Mouse (Mus musculus): ENCODE data around the gene Zc3h12b. TPM values are rescaled to one million over a fixed set of nuclear protein-coding genes. Genes with fewer than 3 reads are reported as not detected.
A peak's percentile ranks its signal among the peaks of the same experiment; 100 is the strongest.

The Zc3h12b gene
- 3.3 and 3.9 TPM in 2 replicates for polyA plus RNA-seq (2012; rRNA removed)
- 3.7 and 5.3 TPM in 2 replicates for polyA plus RNA-seq (2014; fragmentation: Nextera tagmentation; extraction: Ambion mirVana)

DNA sequence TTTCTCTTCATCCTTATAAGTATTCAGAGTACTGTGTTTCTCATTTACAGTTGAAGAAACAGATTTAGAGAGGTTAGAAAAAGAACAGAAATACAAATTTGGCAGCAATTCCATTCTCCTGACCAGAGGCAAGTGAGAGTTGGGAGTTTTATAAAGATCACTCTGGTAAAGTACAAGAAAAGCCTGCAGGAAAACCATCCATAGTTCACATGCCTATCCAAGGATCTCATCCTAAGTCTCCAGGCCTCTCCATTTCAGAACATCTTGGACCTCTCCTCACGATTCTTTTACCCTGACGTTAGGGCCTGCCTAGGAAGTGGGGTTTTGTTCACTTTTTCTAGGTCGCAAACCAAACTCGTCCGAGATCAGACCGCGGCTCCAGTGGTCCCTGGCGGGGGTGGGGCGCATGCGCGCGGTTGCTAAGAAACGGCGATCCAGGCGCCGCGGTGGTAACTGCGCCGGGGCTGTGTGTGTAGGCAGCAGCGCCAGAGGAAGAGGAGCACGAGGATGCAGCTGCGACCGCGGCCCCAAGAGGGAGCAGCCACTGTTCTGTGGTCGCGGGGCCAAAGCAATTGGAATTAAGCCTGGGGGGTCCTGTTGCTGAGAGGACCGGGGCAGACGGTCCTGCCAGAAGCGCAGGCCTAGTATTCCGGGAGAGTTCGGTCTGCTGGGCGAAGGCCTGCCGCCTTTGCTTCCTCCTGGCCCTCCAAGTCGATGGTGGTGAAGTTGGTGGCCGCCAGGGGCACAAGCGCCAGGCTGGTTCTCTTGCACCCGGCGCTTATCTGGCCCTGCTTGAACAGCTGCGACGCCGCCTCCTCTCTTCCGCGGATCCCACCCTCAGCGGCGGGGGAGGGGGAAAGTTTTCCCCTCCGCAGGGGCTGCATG, at the start of gene Zc3h12b:
Gene Zc3h12b, plus strand, starts transcription at position 452 of the 885 bp plus-strand sequence.
- Histone ChIP-seq H3K36me3 (ENCODE audit: control insufficient read depth, insufficient read depth, low read length) (no peaks in the 10 kb centered on the region), H3K27me3 (ENCODE audit: control insufficient read depth, insufficient read depth, low read length) (no peaks in the 10 kb centered on the region), H3K4me3 (replicated peaks; ENCODE audit: low read length) (peak within 1 kb of the TSS; percentile 49), H3K9ac (ENCODE audit: low read depth, low read length, severe bottlenecking) (peak within 1 kb of the TSS; percentile 62), H3K27ac (replicated peaks; ENCODE audit: low read depth, low read length) (peak within 1 kb of the TSS; percentile 55), H3K4me2 (replicated peaks; ENCODE audit: low read depth, low read length, severe bottlenecking) (peak within 1 kb of the TSS; percentile 51), H3K9me3 (ENCODE audit: control insufficient read depth, low read length) (no peaks in the 10 kb centered on the region), H3K4me1 (ENCODE audit: control insufficient read depth, insufficient read depth, low read length) (no peaks in the 10 kb centered on the region)
- ATAC-seq (ENCODE audit: low FRiP score, low read depth), result peak; percentile 96
- 22% methylated on average over 41 of the region's 46 CpGs for WGBS
- no peak for TF ChIP-seq POLR2A (IDR thresholded peaks at IDR 0.05; ENCODE audit: borderline replicate concordance, extremely low read depth, insufficient read depth, insufficient read length)
- peak; percentile 74 for DNase-seq (ENCODE audit: low spot score)

GRCm38 (mm10) chrX:95682206-95682605, 29.3 kb upstream of the Zc3h12b start:
- H3K9ac ChIP-seq (ENCODE audit: low read depth, low read length, severe bottlenecking), result no peak overlapping the region
- no peak overlapping the region for H3K4me3 ChIP-seq (replicated peaks; ENCODE audit: low read length)
- H3K4me1 ChIP-seq (ENCODE audit: control insufficient read depth, insufficient read depth, low read length), result no peaks in the 10 kb centered on the region
- H3K27ac ChIP-seq (replicated peaks; ENCODE audit: low read depth, low read length), result no peak overlapping the region
- no peak overlapping the region for H3K4me2 ChIP-seq (replicated peaks; ENCODE audit: low read depth, low read length, severe bottlenecking)
- no peak for DNase-seq (ENCODE audit: low spot score)
- no peak for ATAC-seq (ENCODE audit: low FRiP score, low read depth)
- H3K9me3 ChIP-seq (ENCODE audit: control insufficient read depth, low read length), result no peaks in the 10 kb centered on the region
- no peak for TF ChIP-seq POLR2A (IDR thresholded peaks at IDR 0.05; ENCODE audit: borderline replicate concordance, extremely low read depth, insufficient read depth, insufficient read length)
- WGBS, result 81% methylated on average over 1 of the region's 1 CpGs
- no peaks in the 10 kb centered on the region for H3K36me3 ChIP-seq (ENCODE audit: control insufficient read depth, insufficient read depth, low read length)
- H3K27me3 ChIP-seq (ENCODE audit: control insufficient read depth, insufficient read depth, low read length), result no peaks in the 10 kb centered on the region

GRCm38 (mm10) chrX:95687119-95687518, 24.4 kb upstream of the Zc3h12b start:
- no peak for ATAC-seq (ENCODE audit: low FRiP score, low read depth)
- 86% methylated on average over 1 of the region's 1 CpGs for WGBS
- H3K27ac ChIP-seq (replicated peaks; ENCODE audit: low read depth, low read length), result no peak overlapping the region

DNA sequence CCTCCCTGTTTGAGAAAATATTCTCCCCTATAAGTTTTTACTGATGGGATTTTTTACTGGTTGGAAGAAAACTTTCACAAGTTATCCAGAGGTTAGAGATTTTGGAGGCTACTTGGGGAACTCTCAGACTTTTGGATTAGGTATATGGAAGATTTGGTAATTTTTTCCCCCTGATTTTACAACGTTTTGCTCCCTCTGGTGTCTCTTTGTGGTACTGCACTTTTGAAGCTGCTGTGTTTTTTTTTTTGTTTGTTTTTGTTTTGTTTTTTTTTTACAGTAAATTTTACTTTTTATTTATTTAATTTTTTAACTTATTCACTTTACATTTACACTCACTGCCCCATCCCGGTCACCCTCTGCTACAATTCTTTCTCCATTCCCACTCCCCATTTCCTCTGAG, 26.8 kb downstream of the Zc3h12b start:
- no peak overlapping the region for H3K27ac ChIP-seq (replicated peaks; ENCODE audit: low read depth, low read length)
- no peaks in the 10 kb centered on the region for H3K9me3 ChIP-seq (ENCODE audit: control insufficient read depth, low read length)
- no peaks in the 10 kb centered on the region for H3K36me3 ChIP-seq (ENCODE audit: control insufficient read depth, insufficient read depth, low read length)
- H3K4me1 ChIP-seq (ENCODE audit: control insufficient read depth, insufficient read depth, low read length), result no peaks in the 10 kb centered on the region
- DNase-seq (ENCODE audit: low spot score) (no peak), ATAC-seq (ENCODE audit: low FRiP score, low read depth) (no peak)
- no peak overlapping the region for H3K4me3 ChIP-seq (replicated peaks; ENCODE audit: low read length)
- no peak overlapping the region for H3K9ac ChIP-seq (ENCODE audit: low read depth, low read length, severe bottlenecking)
- H3K4me2 ChIP-seq (replicated peaks; ENCODE audit: low read depth, low read length, severe bottlenecking), result no peak overlapping the region
- 32% methylated on average over 2 of the region's 2 CpGs for WGBS
- H3K27me3 ChIP-seq (ENCODE audit: control insufficient read depth, insufficient read depth, low read length), result no peaks in the 10 kb centered on the region
- no peak for TF ChIP-seq POLR2A (IDR thresholded peaks at IDR 0.05; ENCODE audit: borderline replicate concordance, extremely low read depth, insufficient read depth, insufficient read length)

More at GRCm38 (mm10) chrX:95687119-95687518, 24.4 kb upstream of the Zc3h12b start:
- Histone ChIP-seq H3K4me1 (ENCODE audit: control insufficient read depth, insufficient read depth, low read length) (no peaks in the 10 kb centered on the region), H3K36me3 (ENCODE audit: control insufficient read depth, insufficient read depth, low read length) (no peaks in the 10 kb centered on the region), H3K9me3 (ENCODE audit: control insufficient read depth, low read length) (no peaks in the 10 kb centered on the region), H3K4me3 (replicated peaks; ENCODE audit: low read length) (no peak overlapping the region), H3K9ac (ENCODE audit: low read depth, low read length, severe bottlenecking) (no peak overlapping the region), H3K4me2 (replicated peaks; ENCODE audit: low read depth, low read length, severe bottlenecking) (no peak overlapping the region), H3K27me3 (ENCODE audit: control insufficient read depth, insufficient read depth, low read length) (no peaks in the 10 kb centered on the region)
- peak; percentile 15 for DNase-seq (ENCODE audit: low spot score)
- no peak for TF ChIP-seq POLR2A (IDR thresholded peaks at IDR 0.05; ENCODE audit: borderline replicate concordance, extremely low read depth, insufficient read depth, insufficient read length)

DNA sequence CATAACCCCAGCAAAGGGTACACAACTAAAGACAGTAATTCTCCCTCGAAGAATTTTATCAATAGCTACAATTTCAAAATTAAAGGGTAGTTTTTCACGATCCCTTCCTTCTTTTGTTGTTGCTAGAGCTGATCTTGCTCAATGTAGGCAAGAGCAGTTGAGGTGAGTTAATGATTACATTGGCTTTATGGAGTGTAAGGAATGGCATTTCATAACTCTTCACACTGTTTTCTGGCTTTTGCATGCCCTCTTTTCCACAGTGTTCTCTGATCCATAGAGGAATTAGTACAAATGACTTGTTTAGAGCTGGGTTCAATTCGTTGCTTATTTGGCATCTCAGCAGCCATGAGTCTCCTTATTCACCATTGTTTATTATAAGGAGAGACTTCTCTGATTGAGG, 84.4 kb downstream of the Zc3h12b start:
- ATAC-seq (ENCODE audit: low FRiP score, low read depth), result no peak
- WGBS, result 83% methylated on average over 3 of the region's 3 CpGs
- Histone ChIP-seq H3K27ac (replicated peaks; ENCODE audit: low read depth, low read length) (no peak overlapping the region), H3K9ac (ENCODE audit: low read depth, low read length, severe bottlenecking) (no peak overlapping the region), H3K36me3 (ENCODE audit: control insufficient read depth, insufficient read depth, low read length) (no peaks in the 10 kb centered on the region), H3K4me2 (replicated peaks; ENCODE audit: low read depth, low read length, severe bottlenecking) (no peak overlapping the region), H3K9me3 (ENCODE audit: control insufficient read depth, low read length) (no peaks in the 10 kb centered on the region), H3K4me1 (ENCODE audit: control insufficient read depth, insufficient read depth, low read length) (no peaks in the 10 kb centered on the region), H3K4me3 (replicated peaks; ENCODE audit: low read length) (no peak overlapping the region), H3K27me3 (ENCODE audit: control insufficient read depth, insufficient read depth, low read length) (no peaks in the 10 kb centered on the region)
- no peak for TF ChIP-seq POLR2A (IDR thresholded peaks at IDR 0.05; ENCODE audit: borderline replicate concordance, extremely low read depth, insufficient read depth, insufficient read length)
- no peak for DNase-seq (ENCODE audit: low spot score)

Data from limb, embryonic 14.5 days (tissue).